Mouse (Mus musculus) ovary, adult 10 weeks (tissue): Measurements from ENCODE around the gene Sav1. TPM values are rescaled to one million over a fixed set of nuclear protein-coding genes. Genes with fewer than 3 reads are reported as not detected.

Experiments
- polyA plus RNA-seq: library from polyadenylated mRNA; stranded (reverse); fragments of 350-450 nt; fragmentation: Illumina TruSeq; extraction: RNeasy Lipid Tissue Mini Kit (QIAGEN cat#74804); gene quantifications from one replicate; pipeline ENCODE4 v1.2.3, GENCODE M21; 2014

The Sav1 gene
- polyA plus RNA-seq: 130 TPM

DNA sequence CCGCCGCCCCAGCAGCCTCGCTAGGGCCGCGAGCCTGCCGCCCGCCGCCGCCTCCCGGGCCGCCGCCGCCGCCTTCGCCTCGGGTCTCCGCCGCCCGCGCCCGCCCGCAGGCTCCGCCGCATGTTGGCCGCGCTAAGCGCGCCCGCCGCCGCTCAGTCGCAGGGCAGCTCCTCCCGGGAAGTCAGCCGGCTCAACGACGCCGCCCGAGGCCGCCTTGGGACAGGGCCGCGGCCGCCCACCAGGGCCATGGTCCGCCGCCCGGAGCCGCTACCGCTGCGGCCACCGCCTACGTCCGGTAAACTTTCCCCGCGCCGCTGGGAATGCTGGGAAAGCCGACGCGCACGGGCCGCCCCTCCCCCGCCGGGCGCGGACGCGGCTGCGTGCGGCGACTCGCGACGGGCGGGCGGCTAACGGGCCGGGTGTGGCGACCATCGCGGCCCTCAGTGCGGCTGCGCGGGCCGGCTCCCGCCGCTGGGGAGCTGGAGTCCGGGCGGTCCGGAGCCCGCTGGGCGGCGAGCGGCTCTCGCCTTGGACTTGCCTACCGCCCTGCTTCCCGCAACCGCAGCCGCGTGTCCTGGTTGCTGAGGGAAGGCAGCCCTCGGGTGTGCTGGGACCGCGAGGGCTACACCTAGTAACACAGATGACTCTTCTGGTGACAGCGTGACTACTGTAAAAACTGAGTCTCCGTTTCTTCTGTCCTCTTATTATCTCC lies at the start of gene Sav1:
Gene Sav1 (minus strand): TSS at position 217 of the 712 bp plus-strand sequence.

Other genes with a start within 250 kb of the Sav1 start
- 14.0 TPM for gene Cdkl1, start 195.7 kb downstream of the Sav1 start, polyA plus RNA-seq
- 9.0 TPM for gene Atl1, start 94.4 kb downstream of the Sav1 start, polyA plus RNA-seq
- 118 TPM for gene Map4k5, start 93.8 kb downstream of the Sav1 start, polyA plus RNA-seq
- 20.9 TPM for gene Nin, start 126.7 kb upstream of the Sav1 start, polyA plus RNA-seq
- gene Abhd12b, start 167.1 kb upstream of the Sav1 start, polyA plus RNA-seq: not detected
- 22.7 TPM for gene Pygl, start 244.5 kb upstream of the Sav1 start, polyA plus RNA-seq